In genomic region chr8:124782431-124782830, GRCm38 (mm10) we compare ENCODE assay signal across 17 mouse cellular contexts. TPM values are rescaled to one million over a fixed set of nuclear protein-coding genes. Genes with fewer than 3 reads are reported as not detected.
DNase-seq lines count a peak whose midpoint lies in the region.
"Had no signal": no experiment of that assay in that cellular context is flagged by ENCODE, and none has a peak within 500 bp of the region (broad histone marks: within the 10 kb centered on the region; RNA-seq: fewer than 3 reads in every experiment).

No protein-coding gene starts in this region.

- intact Hi-C loops in gastrocnemius, postnatal 36 days (cut with DNase I), result no loop called here

- H3K36me3 ChIP-seq in heart, embryonic 10.5 days, result no peaks in the 10 kb centered on the region
- H3K36me3 ChIP-seq: embryonic facial prominence, embryonic 12.5 days; forebrain, embryonic 15.5 days; heart, embryonic 12.5 days; hindbrain, embryonic 10.5 days; intestine, embryonic 15.5 days; kidney, embryonic 15.5 days had no signal

- H3K9me3 ChIP-seq in heart, embryonic 10.5 days, result no peaks in the 10 kb centered on the region
- H3K9me3 ChIP-seq: embryonic facial prominence, embryonic 12.5 days; forebrain, embryonic 15.5 days; heart, embryonic 12.5 days; hindbrain, embryonic 10.5 days; intestine, embryonic 15.5 days; kidney, embryonic 15.5 days had no signal

- H3K4me3 ChIP-seq in heart, embryonic 10.5 days, result no peak overlapping the region
- H3K4me3 ChIP-seq: embryonic facial prominence, embryonic 12.5 days; forebrain, embryonic 15.5 days; heart, embryonic 12.5 days; hindbrain, embryonic 10.5 days; intestine, embryonic 15.5 days; kidney, embryonic 15.5 days had no signal

- 0 out of 2 replicates have a peak overlapping the region, but pooled peaks have one; percentile 3 for H3K27ac ChIP-seq in heart, embryonic 10.5 days
- H3K27ac ChIP-seq: embryonic facial prominence, embryonic 12.5 days; forebrain, embryonic 15.5 days; hindbrain, embryonic 14.5 days; intestine, embryonic 15.5 days; kidney, embryonic 15.5 days had no signal

- H3K4me1 ChIP-seq in heart, embryonic 10.5 days, result peaks cover 41% of the 10 kb centered on the region

- WGBS in heart, embryonic 10.5 days, result 79% methylated on average over 3 of the region's 3 CpGs

- peaks cover 10% of the 10 kb centered on the region; the same call in 1 of the 2 replicates for H3K27me3 ChIP-seq in heart, embryonic 10.5 days (ENCODE audit: insufficient read depth, poor library complexity, severe bottlenecking)
- H3K27me3 ChIP-seq: embryonic facial prominence, embryonic 12.5 days; forebrain, embryonic 15.5 days; heart, embryonic 12.5 days had no signal

- DNase-seq in gastrocnemius, adult 18-20 months (ENCODE audit: low spot score), result peak; percentile 33
- no peak for DNase-seq in gastrocnemius, postnatal 36 days
- no peak for DNase-seq in heart, embryonic 10.5 days (ENCODE audit: low spot score)
- no peak for DNase-seq in heart, adult 8-10 months (ENCODE audit: low spot score)
- DNase-seq in adrenal gland, postnatal 10 days, result peak; percentile 32
- peak; percentile 34 for DNase-seq in skeletal muscle tissue, adult 2 months (ENCODE audit: low read depth, low spot score)
- DNase-seq in urinary bladder, postnatal 36 days (ENCODE audit: low spot score in 2 of 2), result no peak
- no peak for DNase-seq in lung, postnatal 25 days (ENCODE audit: low spot score)
- DNase-seq: heart, adult 11 months; kidney, adult 18-20 months had no signal

RNA-seq across cellular contexts. Expression of gene Trim67, which starts 10.5 kb away (rescaled TPM):
- under 1 TPM; 0.05 to 0.21 TPM for total RNA-seq in gastrocnemius, adult 18-20 months (2021)
- under 1 TPM; 0.05 to 0.35 TPM for total RNA-seq in gastrocnemius, postnatal 36 days (2021)
- 0.05 and 0.10 TPM in 2 replicates for polyA plus RNA-seq in heart, embryonic 10.5 days (2016; fragmentation: Nextera tagmentation; extraction: Ambion mirVana)
- total RNA-seq in heart, adult 8-10 months (2022), result under 1 TPM; 0.22 to 0.82 (median 0.50) TPM
- total RNA-seq in adrenal gland, postnatal 10 days (2021), result 1 to 10 TPM; 2.9 to 6.5 TPM

RNA-seq across cellular contexts. Expression of gene Fam89a, which starts 30.8 kb away (rescaled TPM):
- total RNA-seq in gastrocnemius, adult 18-20 months (2021), result 1 to 10 TPM in 1 of 2 experiments, under 1 TPM in 1; 0.62 to 1.5 TPM
- total RNA-seq in gastrocnemius, postnatal 36 days (2021), result under 1 TPM; 0.37 to 0.64 TPM
- 2.5 and 8.2 TPM in 2 replicates for polyA plus RNA-seq in heart, embryonic 10.5 days (2016; fragmentation: Nextera tagmentation; extraction: Ambion mirVana)
- 1 to 10 TPM in 3 of 4 experiments, under 1 TPM in 1; 0.72 to 1.5 (median 1.4) TPM for total RNA-seq in heart, adult 8-10 months (2022)
- total RNA-seq in adrenal gland, postnatal 10 days (2021), result 1 to 10 TPM; 3.7 to 3.9 TPM

Comparison
In these comparisons a context has a peak if more than half of its experiments do, and no peak if none do; other contexts are left out.
1. DNase-seq: peak in gastrocnemius, adult 18-20 months (single experiment), adrenal gland, postnatal 10 days (single experiment) and skeletal muscle tissue, adult 2 months (single experiment); none in gastrocnemius, postnatal 36 days (0 of 2), heart, embryonic 10.5 days (single experiment), heart, adult 8-10 months (single experiment), urinary bladder, postnatal 36 days (0 of 2) and lung, postnatal 25 days (single experiment).